Mouse (Mus musculus) urinary bladder, postnatal 4 days (tissue): ENCODE data around the gene Phb.
A peak's percentile ranks its signal among the peaks of the same experiment; 100 is the strongest.
"Not testable (repeated sequence)": the region's sequence is repeated elsewhere in the genome, so short reads cannot be mapped to it uniquely, and the experiment has no call there.

Experiments
- DNase-seq, 2 experiments: peaks; one replicate each; pipeline ENCODE4 v3.0.0; 2021 to 2022; ENCODE audit warnings: low spot score in 2 of 2

Phb gene

DNA sequence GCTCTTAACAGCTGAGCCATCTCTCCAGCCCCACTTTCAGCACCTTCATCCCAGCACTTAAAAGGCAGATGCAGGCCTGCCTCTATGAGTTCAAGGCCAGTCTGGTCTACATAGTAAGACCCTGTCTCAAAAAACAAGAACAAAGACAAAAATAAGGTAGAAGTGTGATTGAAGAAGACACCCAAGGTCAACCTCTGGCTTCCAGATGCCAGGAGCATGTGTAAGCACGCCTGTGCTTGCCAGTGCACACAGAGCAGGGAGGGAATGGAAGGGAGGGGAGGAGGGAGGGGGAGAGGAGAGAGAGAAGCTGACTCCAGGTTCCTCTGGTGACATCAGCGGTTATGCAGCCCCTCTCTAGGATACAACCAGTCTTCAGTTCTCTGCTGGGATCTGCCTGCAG, 16.8 kb upstream of the Phb start:
- no peak for DNase-seq

DNA sequence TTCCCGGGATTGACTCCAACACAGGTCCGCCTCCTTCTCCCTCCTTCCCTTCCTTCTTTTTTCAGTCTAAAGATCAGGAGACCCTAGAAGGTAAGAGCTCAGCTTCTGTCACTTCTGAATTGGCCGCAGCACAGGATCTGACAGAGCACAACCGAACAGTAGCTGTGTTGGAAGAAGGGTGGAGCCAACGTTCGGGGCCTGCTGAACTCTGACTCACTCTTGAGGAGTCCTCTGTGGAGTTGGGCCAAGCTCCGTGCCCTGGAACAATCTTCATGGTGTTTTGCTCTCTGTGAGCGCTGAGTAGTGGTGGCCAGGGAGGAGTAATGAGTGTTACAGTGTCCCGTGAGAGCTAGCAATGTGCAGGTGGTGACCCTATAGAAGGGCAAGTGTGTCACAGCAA, 15.8 kb upstream of the Phb start:
- DNase-seq = no peak

- no peak for DNase-seq
These were observed 9.3 kb upstream of the Phb start for GRCm38 (mm10) chr11:95657449-95657848.

GRCm38 (mm10) chr11:95667177-95667576, 420 bp downstream of the Phb start:
- no peak for DNase-seq

- DNase-seq = not testable (repeated sequence)
These were observed 1.3 kb downstream of the Phb start for GRCm38 (mm10) chr11:95668086-95668485.

GRCm38 (mm10) chr11:95675498-95675897, 8.7 kb downstream of the Phb start:
- no peak for DNase-seq

DNA sequence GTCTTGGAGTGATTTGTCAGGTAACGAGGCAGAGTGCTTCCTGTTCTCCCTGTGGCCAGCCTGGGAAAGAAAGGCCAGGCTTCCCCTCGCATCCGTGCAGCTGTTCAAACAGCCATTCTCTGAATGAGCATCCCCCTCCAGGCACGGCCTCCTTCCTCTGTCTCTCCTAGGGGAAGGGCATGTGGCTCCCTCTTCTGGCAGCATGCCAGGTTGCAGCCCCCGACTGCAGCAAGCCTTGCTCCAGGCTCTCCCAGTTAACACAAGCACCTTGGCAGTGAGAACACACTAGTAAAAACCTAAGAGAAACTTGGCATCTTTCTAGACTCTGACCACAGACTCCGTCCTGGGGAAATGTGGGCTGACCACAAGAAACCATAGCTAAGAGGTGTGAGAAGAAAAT, 9.6 kb downstream of the Phb start:
- peak; percentile 53 to 79 for DNase-seq

DNA sequence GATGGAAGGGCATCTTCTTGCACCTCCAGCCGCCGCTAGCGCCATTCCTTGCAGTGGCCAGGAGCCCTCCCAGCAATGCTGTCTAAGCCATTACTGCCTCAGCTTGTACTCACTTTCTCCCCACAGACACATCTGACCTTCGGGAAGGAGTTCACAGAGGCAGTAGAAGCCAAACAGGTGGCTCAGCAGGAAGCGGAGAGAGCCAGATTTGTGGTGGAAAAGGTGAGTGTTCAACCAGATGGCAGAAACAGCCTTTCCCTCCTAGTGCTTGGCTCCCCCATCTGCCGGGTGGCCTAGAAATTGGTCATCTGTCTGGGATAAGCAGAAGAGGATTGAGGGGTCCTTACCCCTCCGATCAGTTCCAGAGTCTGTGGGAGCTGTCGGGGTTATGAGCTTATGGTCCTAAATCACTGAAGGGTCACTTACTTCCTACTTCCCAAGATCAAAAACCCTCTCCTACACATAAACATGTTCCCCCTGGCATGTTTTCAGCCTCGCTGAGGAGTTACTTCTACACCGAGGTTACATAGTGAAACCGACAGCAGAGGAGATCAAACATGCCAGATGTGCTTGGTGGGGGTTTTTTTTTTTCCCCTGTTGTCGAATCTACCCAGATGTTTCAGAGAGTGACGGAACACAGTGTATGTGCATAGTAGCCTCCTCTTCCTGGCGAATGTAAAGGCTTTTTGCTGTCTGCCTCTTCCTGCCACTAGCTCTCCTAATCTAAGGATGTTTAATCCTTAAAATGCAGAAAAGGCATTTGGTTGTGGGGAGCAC, 11.4 kb downstream of the Phb start:
- DNase-seq = no peak

DNA sequence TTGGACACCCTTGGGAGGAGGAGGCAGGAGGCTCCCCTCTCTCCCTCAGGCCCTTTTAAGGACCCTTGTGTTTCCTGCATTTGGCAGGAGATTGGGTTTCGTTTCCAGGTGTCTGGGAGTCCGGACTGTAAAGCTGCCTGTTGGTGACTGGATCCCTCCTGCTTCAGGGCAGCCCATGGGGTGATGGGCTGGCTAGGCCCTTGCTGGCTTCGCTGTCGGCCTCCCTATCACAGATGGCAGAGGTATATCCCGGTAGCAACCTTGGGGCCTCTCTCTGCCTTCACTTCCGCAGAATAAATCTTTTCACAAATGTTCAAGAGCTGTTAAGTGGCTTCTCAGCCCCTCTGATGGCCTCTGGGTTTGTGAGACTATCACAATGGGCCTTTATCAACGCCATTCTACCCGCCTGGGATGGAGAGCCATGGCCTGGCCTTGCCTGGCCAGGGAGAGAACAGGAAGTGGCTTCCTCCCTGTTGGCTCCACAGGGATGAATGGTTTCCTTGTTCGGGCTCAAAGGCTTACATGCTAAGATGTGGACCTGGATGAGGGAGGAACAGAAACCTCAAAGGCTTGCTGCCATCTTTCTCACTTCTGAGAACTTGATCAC, 15.3 kb downstream of the Phb start:
- DNase-seq = no peak

- DNase-seq = no peak
These were observed 16.2 kb downstream of the Phb start for GRCm38 (mm10) chr11:95682946-95683345.

DNA sequence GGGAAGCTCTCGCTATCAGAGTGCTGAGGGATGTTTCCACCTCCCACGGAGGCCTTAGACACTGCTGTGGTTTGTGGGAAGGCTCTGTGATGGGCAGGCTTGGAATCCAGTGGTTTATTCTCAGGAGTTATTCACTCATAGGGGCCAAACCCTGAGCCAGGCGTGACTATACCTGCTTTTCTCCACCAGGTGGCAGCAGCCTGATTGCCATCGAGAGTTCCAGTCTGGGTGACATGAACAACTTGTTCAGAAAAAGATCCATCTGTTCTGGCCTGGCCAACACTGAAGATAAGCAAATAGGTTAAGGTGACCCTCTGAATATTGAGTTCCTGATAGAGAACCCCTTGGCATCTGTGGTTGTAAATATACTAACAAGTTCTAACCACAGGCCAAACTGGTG, 19.3 kb downstream of the Phb start:
- DNase-seq = peak; percentile 54 to 72

DNA sequence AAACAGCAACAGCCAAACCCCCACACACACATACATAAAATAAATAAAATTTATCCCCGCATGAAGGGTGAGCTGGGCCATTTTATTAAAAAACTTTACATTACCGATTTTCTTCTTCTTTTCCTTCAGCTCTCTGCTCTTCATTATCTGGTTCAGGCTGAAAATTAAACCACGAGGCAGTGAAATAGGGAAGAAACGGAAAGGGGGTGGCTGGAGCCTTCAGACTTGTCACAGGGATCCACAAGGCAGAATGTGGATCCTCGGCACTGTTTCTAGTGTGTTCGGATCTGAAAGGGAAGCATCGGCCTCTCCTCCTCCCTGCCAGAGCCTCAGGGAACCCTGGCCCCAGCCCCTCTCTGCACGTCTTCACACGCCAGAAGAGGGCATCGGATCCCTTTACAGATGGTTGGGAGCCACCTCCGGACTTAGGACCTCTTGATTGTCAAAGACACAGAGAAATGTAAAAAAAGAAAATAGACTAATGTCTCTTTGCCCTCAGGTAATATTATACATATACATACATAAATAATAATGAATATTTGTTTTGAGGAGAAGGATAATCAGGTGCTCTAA, 20.4 kb downstream of the Phb start:
- no peak for DNase-seq

GRCm38 (mm10) chr11:95688515-95688914, 21.8 kb downstream of the Phb start:
- DNase-seq = peak in 1 of 2 experiments; percentile 27

GRCm38 (mm10) chr11:95688981-95689380, 22.2 kb downstream of the Phb start:
- no peak for DNase-seq

DNA sequence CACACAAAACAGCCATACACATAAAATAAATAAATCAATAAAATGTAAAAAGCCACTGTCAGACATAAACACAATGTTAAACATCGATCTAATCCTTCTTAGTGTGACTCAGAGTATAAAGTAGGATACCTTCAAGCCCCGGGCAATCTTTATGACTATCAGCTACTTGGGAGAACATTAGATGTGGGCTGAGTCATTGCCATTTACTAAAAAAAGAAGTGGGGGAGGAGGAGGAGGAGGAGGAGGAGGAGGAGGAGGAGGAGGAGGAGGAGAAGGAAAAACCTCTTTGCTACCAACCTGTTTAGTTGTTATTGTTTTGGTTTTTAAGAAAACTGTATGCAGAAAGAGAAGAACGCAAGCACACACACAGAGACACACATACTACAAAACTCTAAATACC, 22.8 kb downstream of the Phb start:
- no peak for DNase-seq

DNA sequence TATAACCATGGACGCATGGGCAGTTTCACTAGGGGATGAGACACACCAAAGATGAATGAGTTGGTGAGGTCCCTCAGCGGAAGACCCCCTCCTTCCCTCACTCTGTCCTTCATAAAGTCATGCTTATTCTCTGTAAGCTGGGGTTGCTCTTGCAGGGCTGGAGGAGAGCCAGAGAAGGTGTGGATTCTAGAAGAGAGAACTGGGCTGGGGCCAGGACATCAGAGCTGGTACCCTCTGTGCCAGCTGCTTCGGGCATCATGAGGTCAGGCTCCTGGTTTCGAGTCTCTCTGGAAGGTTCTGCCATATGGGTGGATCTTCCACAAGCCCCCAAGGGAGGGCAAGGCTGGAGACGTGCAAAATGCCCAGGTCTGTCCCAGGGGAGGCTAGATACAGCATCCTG, 31.8 kb downstream of the Phb start:
- DNase-seq = no peak

GRCm38 (mm10) chr11:95700778-95701739, 34.3 kb downstream of the Phb start:
- no peak for DNase-seq

GRCm38 (mm10) chr11:95704032-95704969, 37.5 kb downstream of the Phb start:
- no peak for DNase-seq

GRCm38 (mm10) chr11:95704970-95705330, 38.2 kb downstream of the Phb start:
- no peak for DNase-seq

DNA sequence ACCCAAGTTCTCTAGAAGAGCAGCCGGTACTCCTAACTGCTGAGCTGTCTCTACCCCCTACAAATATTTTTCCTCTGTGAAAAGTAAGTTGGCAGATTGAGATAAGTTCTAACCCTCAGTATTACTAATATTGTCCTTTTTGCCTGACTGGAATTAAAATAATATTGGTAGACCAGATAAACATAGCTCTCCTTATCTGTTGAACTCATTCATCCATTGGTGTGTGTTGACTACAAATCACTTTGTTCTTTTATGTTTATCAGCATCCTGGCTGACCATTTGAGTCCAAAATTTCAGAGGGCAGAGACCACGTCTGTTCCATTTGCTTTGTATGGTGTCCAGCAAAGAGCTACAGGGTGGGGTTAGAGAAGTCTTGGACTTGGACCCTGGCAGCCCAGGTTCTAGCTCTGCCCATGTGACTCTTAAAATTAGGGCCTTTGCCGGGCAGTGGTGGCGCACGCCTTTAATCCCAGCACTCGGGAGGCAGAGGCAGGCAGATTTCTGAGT, 42.8 kb downstream of the Phb start:
- DNase-seq = no peak

- DNase-seq = no peak
These were observed 43.7 kb downstream of the Phb start for GRCm38 (mm10) chr11:95710478-95710877.
